Mouse (Mus musculus) midbrain, embryonic 11.5 days (tissue): ENCODE measurements around the gene Xirp1. TPM values are rescaled to one million over a fixed set of nuclear protein-coding genes. Genes with fewer than 3 reads are reported as not detected.
"Not testable (repeated sequence)": the region's sequence is repeated elsewhere in the genome, so short reads cannot be mapped to it uniquely, and the experiment has no call there.

Experiments used
- ATAC-seq: fragments of 200-750 bp; cut with Nextera tagmentation; 2 replicates; pipeline ENCODE4 v1.8.0; 2017; ENCODE audit warnings: moderate TSS enrichment, moderate library complexity; ENCODE audit not compliant: low FRiP score
- DNase-seq: peaks from one replicate; pipeline ENCODE4 v3.0.0; 2015; ENCODE audit warnings: low spot score; ENCODE audit errors: missing footprints
- H3K27ac ChIP-seq: fragments of 300-500 bp; sonication (generic); 2 replicates; pipeline ENCODE4 v1.5.1; 2014; ENCODE audit warnings: low read depth, low read length
- H3K27me3 ChIP-seq: fragments of 300-500 bp; sonication (generic); 2 replicates; pipeline ENCODE4 v1.6.1; 2014; ENCODE audit warnings: mild to moderate bottlenecking, low read length, moderate library complexity, mixed read lengths; ENCODE audit not compliant: control insufficient read depth, insufficient read depth
- H3K36me3 ChIP-seq: fragments of 300-500 bp; sonication (generic); 2 replicates; pipeline ENCODE4 v1.6.1; 2014; ENCODE audit warnings: mild to moderate bottlenecking, low read length, moderate library complexity, mixed read lengths; ENCODE audit not compliant: control insufficient read depth, insufficient read depth
- H3K4me1 ChIP-seq: fragments of 300-500 bp; sonication (generic); 2 replicates; pipeline ENCODE4 v1.6.1; 2014; ENCODE audit warnings: low read length; ENCODE audit not compliant: control insufficient read depth, insufficient read depth
- H3K4me2 ChIP-seq: fragments of 300-500 bp; sonication (generic); 2 replicates; pipeline ENCODE4 v1.6.1; 2014; ENCODE audit warnings: mild to moderate bottlenecking, moderate library complexity
- H3K4me3 ChIP-seq: fragments of 300-500 bp; sonication (generic); 2 replicates; pipeline ENCODE4 v1.5.1; 2014; ENCODE audit warnings: low read depth, low read length
- H3K9ac ChIP-seq: fragments of 300-500 bp; sonication (generic); 2 replicates; pipeline ENCODE4 v1.6.1; 2014; ENCODE audit warnings: low read length
- H3K9me3 ChIP-seq: fragments of 300-500 bp; sonication (generic); 2 replicates; pipeline ENCODE4 v1.6.1; 2016; ENCODE audit warnings: low read length; ENCODE audit not compliant: control insufficient read depth
- WGBS: fragments of 180-500 bp; shearing (Covaris S2); extraction: QIAGEN DNeasy Blood & Tissue Kit; methylation state at CpG from one replicate; pipeline ENCODE4 v1.1.7; 2014; 5-methylcytosine and 5-hydroxymethylcytosine counted together
- polyA plus RNA-seq: library from polyadenylated mRNA; unstranded; fragments of >200 nt; fragmentation: Nextera tagmentation; extraction: Ambion mirVana; gene quantifications from 2 replicates; pipeline ENCODE4 v1.2.1, GENCODE M21; 2014

The Xirp1 gene
- polyA plus RNA-seq, 1 experiment from 2014 or later: not detected

- not testable (repeated sequence) for H3K27ac ChIP-seq, H3K27me3 ChIP-seq, H3K36me3 ChIP-seq, H3K4me2 ChIP-seq, ATAC-seq, DNase-seq, H3K4me1 ChIP-seq, H3K9ac ChIP-seq, H3K9me3 ChIP-seq, H3K4me3 ChIP-seq
- 86% methylated on average over 6 of the region's 6 CpGs for WGBS
Observed at GRCm38 (mm10) chr9:120012161-120012560, 11.2 kb downstream of the Xirp1 start.

- ATAC-seq (peak; percentile 61), DNase-seq (no peak)
- Histone ChIP-seq H3K4me1 (peaks cover 7% of the 10 kb centered on the region; the same call in 1 of the 2 replicates), H3K27me3 (no peaks in the 10 kb centered on the region), H3K9me3 (no peaks in the 10 kb centered on the region), H3K27ac (no peak overlapping the region), H3K4me3 (peak overlapping the region; percentile 46), H3K4me2 (peak overlapping the region; percentile 87), H3K9ac (peak overlapping the region; percentile 4; the same call in 1 of the 2 replicates), H3K36me3 (no peaks in the 10 kb centered on the region)
- 1% methylated on average over 10 of the region's 10 CpGs for WGBS
Observed at GRCm38 (mm10) chr9:120011533-120011932, 11.9 kb downstream of the Xirp1 start.

GRCm38 (mm10) chr9:120010781-120011511 is 12.5 kb downstream of the Xirp1 start:
- Histone ChIP-seq H3K9me3 (no peaks in the 10 kb centered on the region), H3K9ac (peak overlapping the region; percentile 45; the same call in 1 of the 2 replicates), H3K27me3 (no peaks in the 10 kb centered on the region), H3K36me3 (no peaks in the 10 kb centered on the region), H3K4me2 (peak overlapping the region; percentile 87), H3K4me1 (peaks cover 7% of the 10 kb centered on the region; the same call in 1 of the 2 replicates), H3K27ac (peak overlapping the region; percentile 54), H3K4me3 (peak overlapping the region; percentile 46)
- WGBS: 2% methylated on average over 56 of the region's 60 CpGs
- ATAC-seq (peak; percentile 95), DNase-seq (peak; percentile 99)

- peaks cover 7% of the 10 kb centered on the region; the same call in 1 of the 2 replicates for H3K4me1 ChIP-seq
- no peak overlapping the region for H3K9ac ChIP-seq
- 95% methylated on average over 3 of the region's 3 CpGs for WGBS
- no peak overlapping the region for H3K27ac ChIP-seq
- ATAC-seq (no peak), DNase-seq (no peak)
- H3K4me2 ChIP-seq: no peak overlapping the region
- H3K4me3 ChIP-seq: no peak overlapping the region
- H3K9me3 ChIP-seq: no peaks in the 10 kb centered on the region
- H3K27me3 ChIP-seq: no peaks in the 10 kb centered on the region
- no peaks in the 10 kb centered on the region for H3K36me3 ChIP-seq
Observed at GRCm38 (mm10) chr9:120009871-120010270, 13.5 kb downstream of the Xirp1 start.

GRCm38 (mm10) chr9:120009226-120009841 is 14.1 kb downstream of the Xirp1 start:
- WGBS: 84% methylated on average over 7 of the region's 7 CpGs

GRCm38 (mm10) chr9:120007833-120008232 is 15.6 kb downstream of the Xirp1 start:
- Histone ChIP-seq H3K27me3 (no peaks in the 10 kb centered on the region), H3K4me3 (no peak overlapping the region), H3K4me2 (no peak overlapping the region), H3K9me3 (no peaks in the 10 kb centered on the region), H3K9ac (no peak overlapping the region), H3K27ac (no peak overlapping the region), H3K36me3 (no peaks in the 10 kb centered on the region), H3K4me1 (peaks cover 8% of the 10 kb centered on the region; the same call in 1 of the 2 replicates)
- ATAC-seq (no peak), DNase-seq (no peak)
- 85% methylated on average over 1 of the region's 1 CpGs for WGBS

More at GRCm38 (mm10) chr9:120009226-120009841, 14.1 kb downstream of the Xirp1 start:
- no peaks in the 10 kb centered on the region for H3K9me3 ChIP-seq
- no peaks in the 10 kb centered on the region for H3K36me3 ChIP-seq
- no peak for ATAC-seq
- no peak overlapping the region for H3K27ac ChIP-seq
- no peak overlapping the region for H3K9ac ChIP-seq
- no peaks in the 10 kb centered on the region for H3K27me3 ChIP-seq
- H3K4me2 ChIP-seq: no peak overlapping the region
- H3K4me1 ChIP-seq: peaks cover 7% of the 10 kb centered on the region; the same call in 1 of the 2 replicates
- no peak overlapping the region for H3K4me3 ChIP-seq
- no peak for DNase-seq

- Histone ChIP-seq H3K9ac (no peak overlapping the region), H3K4me1 (peaks cover 6% of the 10 kb centered on the region; the same call in 1 of the 2 replicates), H3K4me3 (no peak overlapping the region), H3K9me3 (no peaks in the 10 kb centered on the region), H3K27ac (no peak overlapping the region), H3K4me2 (no peak overlapping the region), H3K27me3 (no peaks in the 10 kb centered on the region; the same call in 1 of the 2 replicates), H3K36me3 (no peaks in the 10 kb centered on the region)
- no peak for DNase-seq
- 87% methylated on average over 3 of the region's 3 CpGs for WGBS
- no peak for ATAC-seq
Observed at GRCm38 (mm10) chr9:120005936-120006335, 17.5 kb downstream of the Xirp1 start.

- DNase-seq: no peak
- H3K27me3 ChIP-seq: no peaks in the 10 kb centered on the region; the same call in 1 of the 2 replicates
- H3K4me1 ChIP-seq: peaks cover 2% of the 10 kb centered on the region; the same call in 1 of the 2 replicates
- H3K36me3 ChIP-seq: no peaks in the 10 kb centered on the region
- no peak overlapping the region for H3K9ac ChIP-seq
- no peaks in the 10 kb centered on the region for H3K9me3 ChIP-seq
- WGBS: 75% methylated on average over 5 of the region's 5 CpGs
- ATAC-seq: no peak
- no peak overlapping the region for H3K4me3 ChIP-seq
- H3K27ac ChIP-seq: no peak overlapping the region
- H3K4me2 ChIP-seq: no peak overlapping the region
Observed at GRCm38 (mm10) chr9:120002893-120003292, 20.5 kb downstream of the Xirp1 start.
